Mouse (Mus musculus): ENCODE measurements at regions not wholly inside any gene's neighbourhood (a gene's known extent, or its start where the extent isn't known, plus 50 kb on each side); places are given as distances from the start of the nearest gene placed in this dataset.
"Not testable (repeated sequence)": the region's sequence is repeated elsewhere in the genome, so short reads cannot be mapped to it uniquely, and the experiment has no call there.

- DNase-seq (ENCODE audit: low read depth, low spot score), result not testable (repeated sequence)
These were observed 256.5 kb upstream of the Olfr161 start for GRCm38 (mm10) chr16:3334355-3334754.

- DNase-seq (ENCODE audit: low read depth, low spot score), result not testable (repeated sequence)
These were observed 247.5 kb upstream of the Olfr161 start for GRCm38 (mm10) chr16:3343372-3343771.

GRCm38 (mm10) chr16:3344725-3345380 is 246.0 kb upstream of the Olfr161 start:
- not testable (repeated sequence) for DNase-seq (ENCODE audit: low read depth, low spot score)

GRCm38 (mm10) chr16:3349382-3349781 is 241.5 kb upstream of the Olfr161 start:
- DNase-seq (ENCODE audit: low read depth, low spot score), result not testable (repeated sequence)

- not testable (repeated sequence) for DNase-seq (ENCODE audit: low read depth, low spot score)
These were observed 240.8 kb upstream of the Olfr161 start for GRCm38 (mm10) chr16:3349850-3350547.

- peak; percentile 44 for DNase-seq (ENCODE audit: low read depth, low spot score)
These were observed 240.0 kb upstream of the Olfr161 start for GRCm38 (mm10) chr16:3350668-3351507.

GRCm38 (mm10) chr16:3351508-3352046 is 239.3 kb upstream of the Olfr161 start:
- not testable (repeated sequence) for DNase-seq (ENCODE audit: low read depth, low spot score)
